In the genomic region with DNA sequence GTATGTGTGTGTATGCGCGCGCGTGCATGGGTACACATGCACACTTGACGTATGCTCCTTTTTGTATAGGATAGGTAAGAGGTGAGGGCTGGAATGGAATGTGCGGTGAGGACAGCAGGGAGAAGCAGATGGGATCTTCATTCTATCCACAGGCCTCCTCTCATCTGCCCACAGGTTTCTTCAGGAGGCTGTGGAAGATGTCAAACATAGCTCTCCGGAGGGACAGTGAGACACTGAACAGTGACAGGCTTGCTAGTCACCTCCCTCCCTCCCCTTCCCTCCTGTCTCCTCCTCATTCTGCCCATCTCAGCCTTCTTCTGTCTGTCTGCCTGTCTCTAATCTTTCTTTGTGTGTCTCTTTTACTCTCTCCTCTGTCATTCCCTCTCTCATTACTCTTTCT, we compare ENCODE assay signal across 31 mouse cellular contexts.
DNase-seq lines count a peak whose midpoint lies in the region; ATAC-seq lines count a peak whose summit lies in the region.
"Had no signal": no experiment of that assay in that cellular context is flagged by ENCODE, and none has a peak within 500 bp of the region (broad histone marks: within the 10 kb centered on the region; RNA-seq: fewer than 3 reads in every experiment).

No protein-coding gene starts in this region.

- H3K4me2 ChIP-seq in midbrain, embryonic 11.5 days, result no peak overlapping the region
- H3K4me2 ChIP-seq in midbrain, embryonic 16.5 days (ENCODE audit: low read length), result no peak overlapping the region
- H3K4me2 ChIP-seq: forebrain, embryonic 13.5 days; heart, embryonic 12.5 days; heart, embryonic 15.5 days; hindbrain, embryonic 13.5 days; intestine, embryonic 15.5 days had no signal

- no peaks in the 10 kb centered on the region for H3K36me3 ChIP-seq in midbrain, embryonic 11.5 days (ENCODE audit: control insufficient read depth, insufficient read depth, low read length)
- no peaks in the 10 kb centered on the region for H3K36me3 ChIP-seq in midbrain, embryonic 16.5 days (ENCODE audit: control insufficient read depth, insufficient read depth, low read length)
- H3K36me3 ChIP-seq: forebrain, embryonic 10.5 days; G1E; heart, embryonic 12.5 days; heart, embryonic 15.5 days; hindbrain, embryonic 10.5 days; hindbrain, embryonic 13.5 days; intestine, embryonic 15.5 days had no signal

- H3K27ac ChIP-seq in midbrain, embryonic 11.5 days (ENCODE audit: low read depth, low read length), result no peak overlapping the region
- H3K27ac ChIP-seq in midbrain, embryonic 16.5 days (ENCODE audit: low read length), result no peak overlapping the region
- H3K27ac ChIP-seq: forebrain, embryonic 10.5 days; forebrain, embryonic 13.5 days; heart, embryonic 15.5 days; hindbrain, embryonic 10.5 days; hindbrain, embryonic 13.5 days; intestine, embryonic 15.5 days had no signal

- ATAC-seq in frontal cortex, adult (ENCODE audit: low TSS enrichment), result peak; percentile 100
- no peak for ATAC-seq in midbrain, embryonic 11.5 days (ENCODE audit: low FRiP score)
- ATAC-seq in midbrain, embryonic 16.5 days, result no peak
- ATAC-seq: forebrain, embryonic 13.5 days; forebrain, embryonic 16.5 days; hindbrain, embryonic 16.5 days; intestine, embryonic 15.5 days; Patski had no signal

- no peaks in the 10 kb centered on the region for H3K4me1 ChIP-seq in midbrain, embryonic 11.5 days (ENCODE audit: control insufficient read depth, insufficient read depth, low read length)
- H3K4me1 ChIP-seq in midbrain, embryonic 16.5 days (ENCODE audit: control insufficient read depth, insufficient read depth, low read length), result no peaks in the 10 kb centered on the region
- H3K4me1 ChIP-seq: forebrain, embryonic 10.5 days; forebrain, embryonic 13.5 days; heart, embryonic 12.5 days; heart, embryonic 15.5 days; hindbrain, embryonic 10.5 days; hindbrain, embryonic 13.5 days; intestine, embryonic 15.5 days had no signal

- no peak for DNase-seq in frontal cortex, postnatal 14 days (ENCODE audit: low spot score in 2 of 2)
- DNase-seq in heart, adult 11 months, result peak; percentile 33
- no peak for DNase-seq in heart, adult 9 months (ENCODE audit: low spot score in 2 of 2)
- DNase-seq in midbrain, embryonic 11.5 days (ENCODE audit: low spot score, missing footprints), result peak; percentile 37
- peak; percentile 65 for DNase-seq in brain, adult 2 months (ENCODE audit: low read depth, low spot score)
- DNase-seq in lung, postnatal 25 days (ENCODE audit: low spot score), result no peak
- DNase-seq: adrenal gland, postnatal 10 days; adrenal gland, postnatal 36 days; B cell, adult 2 months; cerebellum, adult 11 months; cerebellum, adult 2 months; cerebellum, adult 9-11 months; cerebellum, postnatal 25 days; gastrocnemius, postnatal 10 days; gastrocnemius, postnatal 36 days; heart, postnatal 10 days; heart, postnatal 36 days had no signal

- H3K9ac ChIP-seq in midbrain, embryonic 11.5 days (ENCODE audit: low read length), result no peak overlapping the region
- no peak overlapping the region for H3K9ac ChIP-seq in midbrain, embryonic 16.5 days (ENCODE audit: low read depth, low read length)
- H3K9ac ChIP-seq: forebrain, embryonic 13.5 days; heart, embryonic 12.5 days; heart, embryonic 15.5 days; hindbrain, embryonic 13.5 days; intestine, embryonic 15.5 days had no signal

- H3K27me3 ChIP-seq in midbrain, embryonic 11.5 days (ENCODE audit: control insufficient read depth, insufficient read depth, low read length), result no peaks in the 10 kb centered on the region
- H3K27me3 ChIP-seq in midbrain, embryonic 16.5 days (ENCODE audit: control insufficient read depth, insufficient read depth, low read depth, low read length), result no peaks in the 10 kb centered on the region
- H3K27me3 ChIP-seq: CH12.LX; forebrain, embryonic 13.5 days; heart, embryonic 12.5 days; heart, embryonic 15.5 days; hindbrain, embryonic 13.5 days; intestine, embryonic 15.5 days; Patski had no signal

- H3K9me3 ChIP-seq in midbrain, embryonic 11.5 days (ENCODE audit: control insufficient read depth, low read length), result no peaks in the 10 kb centered on the region
- no peaks in the 10 kb centered on the region for H3K9me3 ChIP-seq in midbrain, embryonic 16.5 days (replicated peaks; ENCODE audit: control insufficient read depth, low read length, poor library complexity, severe bottlenecking)
- H3K9me3 ChIP-seq: forebrain, embryonic 10.5 days; forebrain, embryonic 13.5 days; heart, embryonic 12.5 days; heart, embryonic 15.5 days; hindbrain, embryonic 10.5 days; hindbrain, embryonic 13.5 days; intestine, embryonic 15.5 days had no signal

- no peak overlapping the region for H3K4me3 ChIP-seq in midbrain, embryonic 11.5 days (ENCODE audit: low read depth, low read length)
- H3K4me3 ChIP-seq in midbrain, embryonic 16.5 days (ENCODE audit: low read depth, low read length), result no peak overlapping the region
- H3K4me3 ChIP-seq: forebrain, embryonic 10.5 days; forebrain, embryonic 13.5 days; heart, embryonic 12.5 days; heart, embryonic 15.5 days; hindbrain, embryonic 10.5 days; hindbrain, embryonic 13.5 days; intestine, embryonic 15.5 days had no signal

- 89% methylated on average over 7 of the region's 7 CpGs for WGBS in midbrain, embryonic 11.5 days
- WGBS in midbrain, embryonic 16.5 days, result 91% methylated on average over 7 of the region's 7 CpGs

Comparison
In these comparisons a context has a peak if more than half of its experiments do, and no peak if none do; other contexts are left out.
1. DNase-seq: peak in heart, adult 11 months (single experiment), midbrain, embryonic 11.5 days (single experiment) and brain, adult 2 months (single experiment); none in frontal cortex, postnatal 14 days (0 of 2), heart, adult 9 months (0 of 2) and lung, postnatal 25 days (single experiment).